Mouse (Mus musculus): Measurements from ENCODE around the gene Cd44. TPM values are rescaled to one million over a fixed set of nuclear protein-coding genes. Genes with fewer than 3 reads are reported as not detected.
A peak's percentile ranks its signal among the peaks of the same experiment; 100 is the strongest.

The Cd44 gene
- 1,000 to 10,000 TPM in 9 of 26 experiments, 100 to 1,000 TPM in 11, 10 to 100 TPM in 6; 63.7 to 5,506 (median 273) TPM for total RNA-seq (2018; cell fraction: chromatin; rRNA removed)
- 1,000 to 10,000 TPM in 1 of 26 experiments, 100 to 1,000 TPM in 21, 10 to 100 TPM in 4; 88.7 to 1,140 (median 221) TPM for total RNA-seq (2018; cell fraction: cytosol; rRNA removed)
- total RNA-seq (2018; cell fraction: nucleus; rRNA removed): 1,000 to 10,000 TPM in 7 of 26 experiments, 100 to 1,000 TPM in 19; 112 to 3,963 (median 377) TPM
- 109 to 325 TPM (median 215 TPM) in 3 replicates for polyA plus RNA-seq (2018)

DNA sequence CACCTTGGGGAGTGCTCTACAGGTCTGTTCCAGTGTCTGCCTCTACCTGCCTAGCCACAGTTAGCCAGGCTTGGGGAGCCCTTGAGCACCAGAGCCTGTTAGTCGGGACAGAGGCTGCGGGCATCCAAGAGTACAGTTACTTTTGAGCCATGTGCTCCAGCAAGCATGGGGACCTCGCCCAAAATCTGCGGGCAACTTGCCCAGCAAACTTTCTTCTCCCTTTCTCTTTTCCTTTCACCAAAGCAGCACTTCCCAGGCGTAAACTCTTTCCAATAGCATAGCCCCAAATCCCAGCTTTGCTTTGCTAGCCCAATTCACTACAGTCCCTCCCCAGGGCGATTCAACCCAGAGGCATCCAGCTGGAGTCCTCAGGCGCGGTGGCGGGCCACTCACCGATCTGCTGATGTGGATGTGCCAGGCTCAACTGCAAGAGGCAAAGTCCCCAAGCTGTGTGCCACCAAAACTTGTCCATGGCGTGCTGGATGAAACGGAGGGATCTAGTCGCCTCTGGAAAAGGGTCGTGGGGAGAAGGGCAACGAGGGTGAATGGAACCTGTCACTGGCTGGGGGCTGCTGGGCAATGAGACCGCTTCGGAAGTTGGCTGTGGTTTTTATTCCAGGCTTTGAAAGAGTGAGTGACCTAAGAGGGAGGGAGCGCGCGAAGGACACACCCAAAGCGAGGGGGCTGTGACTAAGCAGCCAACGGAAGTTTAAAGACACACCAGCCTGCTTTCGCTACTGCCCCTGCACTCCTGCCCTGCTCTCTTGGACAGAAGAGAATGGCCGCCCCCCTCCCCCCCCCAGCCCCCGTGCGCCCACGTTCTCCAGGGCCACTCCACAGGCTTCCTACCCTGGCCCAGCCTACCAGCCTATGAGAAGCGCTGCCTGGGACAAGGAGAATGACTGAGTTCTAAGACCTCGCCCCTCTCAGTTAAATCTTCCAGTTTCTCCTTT lies at the start of gene Cd44:
Gene Cd44, minus strand, starts transcription at position 791 of the 953 bp plus-strand sequence.
- Histone ChIP-seq H3K4me3 (ENCODE audit: inconsistent target) (peak within 1 kb of the TSS; percentile 74), H3K36me3 (ENCODE audit: inconsistent target) (no peaks in the 10 kb centered on the region), H3K27ac (peak within 1 kb of the TSS; percentile 84), H3K79me2 (ENCODE audit: inconsistent target) (peaks cover 54% of the 10 kb centered on the region)
- under 1% methylated on average over 29 of the region's 29 CpGs for WGBS (ENCODE audit: missing documents)

DNA sequence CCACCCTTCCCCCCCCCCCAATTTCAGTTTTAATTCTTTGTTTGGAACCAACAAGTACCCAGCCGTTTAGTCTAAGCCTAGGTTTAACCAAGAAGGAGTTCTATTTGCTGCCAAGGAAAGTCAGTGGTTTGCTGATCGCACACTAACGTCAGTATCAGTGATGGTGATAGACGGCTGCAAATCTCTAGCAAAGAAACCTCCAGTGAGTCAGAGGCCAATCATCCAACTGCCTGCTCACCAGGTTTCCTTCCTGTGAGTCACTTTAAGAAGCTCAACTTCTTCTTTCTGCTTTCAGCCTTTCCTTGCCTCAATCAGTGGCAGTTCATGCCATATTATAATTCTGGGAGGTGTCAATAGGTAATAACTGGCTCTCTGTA lies 47.0 kb upstream of the Cd44 start:
- peak overlapping the region; percentile 83 for H3K27ac ChIP-seq
- 0% methylated on average over 4 of the region's 4 CpGs for WGBS (ENCODE audit: missing documents)

GRCm38 (mm10) chr2:102947846-102948480 lies 46.5 kb upstream of the Cd44 start:
- WGBS (ENCODE audit: missing documents): 52% methylated on average over 5 of the region's 5 CpGs
- Histone ChIP-seq H3K4me3 (ENCODE audit: inconsistent target) (no peak overlapping the region), H3K27ac (peak overlapping the region; percentile 83), H3K36me3 (ENCODE audit: inconsistent target) (no peaks in the 10 kb centered on the region), H3K79me2 (ENCODE audit: inconsistent target) (no peaks in the 10 kb centered on the region)

More for the DNA sequence above, 47.0 kb upstream of the Cd44 start:
- Histone ChIP-seq H3K79me2 (ENCODE audit: inconsistent target) (no peaks in the 10 kb centered on the region), H3K36me3 (ENCODE audit: inconsistent target) (no peaks in the 10 kb centered on the region), H3K4me3 (ENCODE audit: inconsistent target) (no peak overlapping the region)

DNA sequence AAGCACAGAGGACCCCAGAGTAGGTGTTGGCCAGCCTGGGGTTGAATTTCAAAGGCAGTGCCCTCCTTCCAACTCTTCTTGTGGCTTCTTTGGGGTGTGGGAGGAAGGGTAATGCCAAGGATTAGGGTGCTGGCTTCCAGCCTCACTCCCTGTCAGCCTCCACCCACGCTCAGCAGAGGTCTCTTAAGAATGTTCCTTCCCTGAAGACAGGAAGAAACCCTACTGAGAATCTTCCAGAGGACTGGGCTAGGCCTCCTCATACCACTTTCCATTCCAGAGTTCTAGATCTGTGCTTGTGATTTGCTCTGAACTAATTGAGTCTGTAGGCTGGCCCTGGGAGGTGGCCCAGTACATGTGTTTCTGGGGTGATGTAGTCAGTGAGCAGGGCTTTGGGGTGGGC lies 43.6 kb upstream of the Cd44 start:
- H3K27ac ChIP-seq: peak overlapping the region; percentile 94

GRCm38 (mm10) chr2:102944415-102945012 lies 43.0 kb upstream of the Cd44 start:
- 21% methylated on average over 5 of the region's 7 CpGs for WGBS (ENCODE audit: missing documents)
- Histone ChIP-seq H3K36me3 (ENCODE audit: inconsistent target) (no peaks in the 10 kb centered on the region), H3K27ac (peak overlapping the region; percentile 94), H3K4me3 (ENCODE audit: inconsistent target) (no peak overlapping the region), H3K79me2 (ENCODE audit: inconsistent target) (no peaks in the 10 kb centered on the region)

More for the DNA sequence above, 43.6 kb upstream of the Cd44 start:
- no peaks in the 10 kb centered on the region for H3K36me3 ChIP-seq (ENCODE audit: inconsistent target)
- WGBS (ENCODE audit: missing documents): 75% methylated on average over 1 of the region's 1 CpGs
- H3K4me3 ChIP-seq (ENCODE audit: inconsistent target): no peak overlapping the region
- no peaks in the 10 kb centered on the region for H3K79me2 ChIP-seq (ENCODE audit: inconsistent target)

GRCm38 (mm10) chr2:102943983-102944382 lies 42.5 kb upstream of the Cd44 start:
- Histone ChIP-seq H3K79me2 (ENCODE audit: inconsistent target) (no peaks in the 10 kb centered on the region), H3K27ac (peak overlapping the region; percentile 94), H3K4me3 (ENCODE audit: inconsistent target) (no peak overlapping the region), H3K36me3 (ENCODE audit: inconsistent target) (no peaks in the 10 kb centered on the region)
- WGBS (ENCODE audit: missing documents): 6% methylated on average over 6 of the region's 6 CpGs

- Histone ChIP-seq H3K27ac (peak overlapping the region; percentile 16; the same call in 1 of the 2 replicates), H3K36me3 (ENCODE audit: inconsistent target) (no peaks in the 10 kb centered on the region), H3K79me2 (ENCODE audit: inconsistent target) (no peaks in the 10 kb centered on the region), H3K4me3 (ENCODE audit: inconsistent target) (no peak overlapping the region)
- WGBS (ENCODE audit: missing documents): 100% methylated on average over 3 of the region's 3 CpGs
These were observed 41.3 kb upstream of the Cd44 start for GRCm38 (mm10) chr2:102942782-102943080.

GRCm38 (mm10) chr2:102941937-102942781 lies 40.7 kb upstream of the Cd44 start:
- Histone ChIP-seq H3K4me3 (ENCODE audit: inconsistent target) (no peak overlapping the region), H3K36me3 (ENCODE audit: inconsistent target) (no peaks in the 10 kb centered on the region), H3K79me2 (ENCODE audit: inconsistent target) (no peaks in the 10 kb centered on the region), H3K27ac (peak overlapping the region; percentile 16; the same call in 1 of the 2 replicates)
- 68% methylated on average over 10 of the region's 10 CpGs for WGBS (ENCODE audit: missing documents)

DNA sequence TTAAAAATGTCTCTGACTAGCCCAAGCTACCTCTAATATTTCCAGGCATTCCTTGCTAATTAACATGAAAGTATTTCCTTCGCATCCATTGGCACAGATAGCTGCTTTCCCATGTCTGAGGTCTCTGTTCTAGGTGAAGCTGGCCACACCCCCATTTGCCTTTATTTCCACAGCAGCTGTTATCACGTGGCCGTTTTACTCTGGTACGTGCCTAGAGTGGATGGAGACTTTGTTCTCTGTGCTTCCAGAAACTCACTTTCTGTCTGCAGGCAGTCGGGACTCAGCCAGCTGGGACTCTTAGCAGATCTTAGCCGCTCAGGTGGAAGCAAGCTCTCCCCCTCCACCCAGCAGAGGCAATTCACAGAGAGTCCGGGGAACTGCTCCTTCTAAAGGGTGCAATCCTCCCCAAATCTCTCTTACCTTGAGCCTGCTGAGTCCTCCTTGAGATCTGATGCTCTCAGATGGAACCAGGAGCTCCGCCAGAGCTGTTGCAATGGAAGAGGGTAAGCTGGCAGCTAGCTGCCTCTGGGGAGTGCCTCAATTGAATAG lies 39.4 kb upstream of the Cd44 start:
- no peaks in the 10 kb centered on the region for H3K79me2 ChIP-seq (ENCODE audit: inconsistent target)
- no peak overlapping the region for H3K4me3 ChIP-seq (ENCODE audit: inconsistent target)
- no peaks in the 10 kb centered on the region for H3K36me3 ChIP-seq (ENCODE audit: inconsistent target)
- H3K27ac ChIP-seq: no peak overlapping the region
- 97% methylated on average over 8 of the region's 8 CpGs for WGBS (ENCODE audit: missing documents)

DNA sequence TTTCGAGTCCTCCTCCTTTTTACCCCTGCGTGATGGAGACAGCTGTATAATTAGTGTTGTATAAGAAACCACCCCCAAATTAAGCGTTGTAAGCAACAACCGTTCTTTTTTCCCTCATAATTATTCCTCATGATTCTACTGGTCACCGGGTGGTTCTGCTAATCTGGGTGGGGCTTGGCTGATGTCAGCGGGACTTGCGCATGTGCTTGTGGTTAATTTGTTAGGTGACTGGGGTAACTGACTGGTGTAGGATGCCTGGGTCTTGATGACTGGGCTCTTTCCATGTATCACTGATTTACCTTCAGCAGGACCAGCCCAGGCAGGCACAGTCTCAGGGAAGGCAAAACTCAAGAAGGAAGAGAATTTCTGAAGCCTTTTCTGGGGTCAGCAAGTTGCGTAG lies 38.7 kb upstream of the Cd44 start:
- Histone ChIP-seq H3K27ac (no peak overlapping the region), H3K36me3 (ENCODE audit: inconsistent target) (no peaks in the 10 kb centered on the region), H3K4me3 (ENCODE audit: inconsistent target) (no peak overlapping the region), H3K79me2 (ENCODE audit: inconsistent target) (no peaks in the 10 kb centered on the region)
- 79% methylated on average over 7 of the region's 8 CpGs for WGBS (ENCODE audit: missing documents)

DNA sequence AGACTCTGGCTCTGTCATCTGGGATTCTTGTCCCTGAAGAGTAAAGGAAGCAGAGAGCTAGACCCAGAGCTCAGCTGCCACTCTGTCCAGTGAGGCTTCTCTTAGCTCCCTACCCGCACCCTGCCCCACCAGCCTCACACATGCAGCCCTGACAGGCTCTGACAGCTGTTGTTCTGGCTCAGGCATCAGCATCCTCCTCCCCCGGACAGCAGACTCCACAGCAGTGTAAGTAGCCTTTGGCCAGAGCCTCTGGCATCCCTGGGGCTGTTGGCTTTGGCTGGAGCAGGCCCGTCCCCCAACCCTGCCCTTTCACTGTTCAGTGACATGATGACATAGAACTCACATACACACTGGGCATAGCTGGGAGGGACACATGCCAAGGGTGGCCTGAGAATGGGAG lies 35.4 kb upstream of the Cd44 start:
- 94% methylated on average over 3 of the region's 3 CpGs for WGBS (ENCODE audit: missing documents)
- H3K4me3 ChIP-seq (ENCODE audit: inconsistent target): no peak overlapping the region
- no peaks in the 10 kb centered on the region for H3K36me3 ChIP-seq (ENCODE audit: inconsistent target)
- H3K79me2 ChIP-seq (ENCODE audit: inconsistent target): no peaks in the 10 kb centered on the region
- no peak overlapping the region for H3K27ac ChIP-seq

GRCm38 (mm10) chr2:102934834-102935233 lies 33.4 kb upstream of the Cd44 start:
- Histone ChIP-seq H3K4me3 (ENCODE audit: inconsistent target) (no peak overlapping the region), H3K79me2 (ENCODE audit: inconsistent target) (no peaks in the 10 kb centered on the region), H3K27ac (no peak overlapping the region), H3K36me3 (ENCODE audit: inconsistent target) (no peaks in the 10 kb centered on the region)
- 92% methylated on average over 3 of the region's 3 CpGs for WGBS (ENCODE audit: missing documents)

DNA sequence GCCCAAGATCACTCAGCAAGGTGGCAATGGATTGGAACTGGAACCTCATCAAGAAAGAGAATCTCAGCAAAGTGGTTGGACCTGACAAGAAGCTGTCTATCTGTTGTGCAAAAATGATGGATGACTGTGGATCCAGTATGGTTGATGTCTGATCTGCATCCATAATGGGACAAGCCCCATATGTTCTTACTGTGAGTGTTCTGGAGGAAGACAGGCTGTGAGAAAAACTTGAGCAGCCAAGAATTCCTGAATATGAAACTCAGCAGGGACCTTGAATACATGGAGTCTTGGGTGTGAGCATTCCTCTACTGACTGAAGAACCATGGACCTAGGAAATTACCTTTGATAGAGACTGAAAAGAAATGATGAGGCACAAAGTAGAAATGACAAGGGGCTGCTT lies 32.3 kb upstream of the Cd44 start:
- no peaks in the 10 kb centered on the region for H3K79me2 ChIP-seq (ENCODE audit: inconsistent target)
- no peak overlapping the region for H3K4me3 ChIP-seq (ENCODE audit: inconsistent target)
- no peaks in the 10 kb centered on the region for H3K36me3 ChIP-seq (ENCODE audit: inconsistent target)
- H3K27ac ChIP-seq: no peak overlapping the region

DNA sequence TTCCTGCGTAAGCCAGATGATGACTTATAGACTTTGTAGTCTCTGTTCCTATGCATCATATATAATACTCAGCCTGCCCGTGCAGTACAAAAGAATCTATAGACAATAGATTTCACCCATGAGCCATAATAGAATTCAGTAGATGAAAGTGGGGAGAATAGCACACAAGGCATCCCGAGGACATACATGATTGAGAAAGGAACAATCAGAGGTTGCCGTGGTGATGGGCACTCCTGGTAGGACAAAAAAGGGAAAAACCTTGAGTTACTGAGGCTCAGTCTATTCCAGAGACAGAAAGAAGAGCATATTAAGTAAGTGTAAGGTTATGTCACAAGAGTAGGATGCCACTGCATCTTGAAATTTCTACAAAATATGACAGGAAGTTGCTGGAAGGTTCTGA lies 31.7 kb upstream of the Cd44 start:
- H3K4me3 ChIP-seq (ENCODE audit: inconsistent target): no peak overlapping the region
- 97% methylated on average over 4 of the region's 4 CpGs for WGBS (ENCODE audit: missing documents)
- no peak overlapping the region for H3K27ac ChIP-seq
- H3K79me2 ChIP-seq (ENCODE audit: inconsistent target): no peaks in the 10 kb centered on the region
- H3K36me3 ChIP-seq (ENCODE audit: inconsistent target): no peaks in the 10 kb centered on the region

All from macrophage (primary cell).